Mouse (Mus musculus) Patski (cell line): ENCODE data around the gene Fam43a. TPM values are rescaled to one million over a fixed set of nuclear protein-coding genes. Genes with fewer than 3 reads are reported as not detected.
A peak's percentile ranks its signal among the peaks of the same experiment; 100 is the strongest.

Experiments used
- ATAC-seq: fragments of 100-300 bp; one replicate; pipeline ENCODE4 v1.8.0; 2021
- CTCF ChIA-PET: fragments of 350-600 bp; sonication (Branson Sonifier 250); formaldehyde crosslinking; loops from one replicate; lab custom pipeline; 2022; ENCODE audit warnings: inconsistent platforms; lab: Charles Lee
- POLR2A ChIA-PET: fragments of 350-600 bp; sonication (Branson Sonifier 250); formaldehyde crosslinking; loops from one replicate; lab custom pipeline; 2022; ENCODE audit warnings: antibody characterized with exemption, inconsistent platforms; lab: Charles Lee
- DNase-seq: peaks from one replicate; pipeline ENCODE4 v3.0.0-alpha.2; 2011; ENCODE audit warnings: low read depth, low spot score
- H3K27me3 ChIP-seq: fragments of 371-371 bp; one replicate; pipeline ENCODE4 v1.5.1; 2021
- CTCF ChIP-seq: fragments of 100-300 bp; IDR thresholded peaks from one replicate; pipeline ENCODE4 v1.5.1; 2021
- in situ Hi-C: fragments of 300-500 bp; cut with MboI; formaldehyde crosslinking; loops from 3 replicates; pipeline ENCODE4 v1.11.1; 2018; ENCODE audit warnings: low pct_unique_long_range_greater_than_20kb, mixed read lengths
- polyA plus RNA-seq: library from polyadenylated mRNA; unstranded; gene quantifications from one replicate; pipeline ENCODE4 v1.2.3, GENCODE M21; 2021

The Fam43a gene
- polyA plus RNA-seq, 1 experiment from 2014 or later = 94.0 TPM

DNA sequence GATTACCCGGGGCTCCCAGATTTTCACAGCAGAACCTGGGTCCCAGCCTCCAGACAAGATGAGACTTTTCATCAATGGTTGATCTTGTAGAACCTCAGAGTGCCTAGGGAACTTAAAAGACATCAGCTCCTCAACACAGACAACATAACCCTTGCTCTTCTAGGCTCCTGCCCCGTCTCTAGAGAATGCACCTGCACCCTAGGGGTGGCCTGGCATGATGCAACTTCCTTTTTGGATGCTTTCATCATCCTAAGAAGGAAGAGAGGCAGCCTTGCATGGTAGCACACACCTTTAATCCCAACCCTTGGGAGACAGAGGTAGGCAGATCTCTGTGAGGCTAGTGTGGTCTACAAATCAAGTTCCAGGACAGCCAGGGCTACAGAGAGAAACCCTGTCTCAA lies 25.1 kb downstream of the Fam43a start:
- in situ Hi-C loops = no loop called here

DNA sequence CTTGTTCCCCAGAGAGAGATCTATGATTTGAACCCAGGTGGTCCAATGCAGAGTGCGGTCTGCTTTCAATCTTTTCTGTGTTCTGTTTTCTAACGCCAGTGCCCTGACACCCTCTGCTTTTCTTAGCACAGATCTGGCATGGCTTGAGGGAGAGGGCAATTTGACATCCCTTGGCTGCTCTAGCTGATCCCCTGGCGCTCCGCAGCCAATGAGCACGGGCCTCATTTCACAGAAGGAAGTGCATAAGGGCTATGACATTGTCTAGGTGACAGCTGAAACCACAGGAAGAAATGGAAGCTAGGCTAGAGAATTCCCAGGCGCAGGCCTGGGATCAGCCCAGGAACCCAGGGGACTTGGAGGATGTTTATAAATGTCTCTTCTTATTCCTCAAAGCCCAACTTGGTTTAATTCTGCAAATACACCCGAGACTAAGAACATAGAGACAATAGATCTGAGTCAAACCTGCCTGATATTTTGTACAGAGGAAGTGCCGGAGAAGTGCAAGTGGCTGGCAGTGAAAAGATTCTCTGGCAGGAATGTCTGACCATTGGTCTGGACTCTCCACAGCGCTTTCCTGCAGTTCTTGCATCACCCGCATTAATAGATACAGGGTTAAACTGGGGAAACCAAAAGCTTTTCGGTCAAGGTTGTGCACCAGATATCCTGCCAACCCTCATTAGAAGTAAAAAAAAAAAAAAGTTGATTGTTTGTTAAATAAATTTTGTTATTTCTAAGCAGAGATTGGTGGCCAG lies 28.2 kb downstream of the Fam43a start:
- ATAC-seq (no peak), DNase-seq (no peak)
- ChIA-PET CTCF (no interaction called here), POLR2A (interaction anchor here (0.7 kb wide), 1 partner anchor 15 kb away, joined by 4 read pairs; no protein-coding TSS in a partner anchor)
- in situ Hi-C loops = no loop called here
- no peaks in the 10 kb centered on the region for H3K27me3 ChIP-seq
- no peak for TF ChIP-seq CTCF

More for the DNA sequence above, 25.1 kb downstream of the Fam43a start:
- no peak for TF ChIP-seq CTCF
- no peak for DNase-seq
- ATAC-seq = no peak
- no peaks in the 10 kb centered on the region for H3K27me3 ChIP-seq
- ChIA-PET CTCF (interaction anchor here (1.9 kb wide), 1 partner anchor 9 kb away, joined by 7 read pairs; no protein-coding TSS in a partner anchor), POLR2A (no interaction called here)

DNA sequence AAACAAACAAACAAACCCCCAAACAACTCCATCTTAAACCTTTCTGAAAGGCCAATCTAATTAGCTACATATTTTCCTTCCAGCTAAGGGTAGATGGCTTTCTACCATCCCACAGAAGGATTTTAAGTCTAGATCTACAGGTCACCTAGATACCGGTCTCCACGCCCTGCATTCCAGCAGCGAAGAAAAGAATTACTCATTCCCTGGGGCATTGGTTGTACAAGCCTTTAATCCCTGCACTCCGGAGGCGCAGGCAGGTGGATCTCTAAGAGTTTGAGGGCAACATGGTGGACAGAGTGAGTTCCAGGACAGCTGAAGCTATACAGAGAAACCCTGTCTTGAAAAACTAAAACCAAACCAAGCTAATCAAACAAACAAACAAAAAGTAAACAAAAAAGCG lies 28.9 kb downstream of the Fam43a start:
- no peaks in the 10 kb centered on the region for H3K27me3 ChIP-seq
- ChIA-PET POLR2A (interaction anchor here (0.7 kb wide), 1 partner anchor 14 kb away, joined by 4 read pairs; no protein-coding TSS in a partner anchor), CTCF (no interaction called here)
- ATAC-seq (no peak), DNase-seq (no peak)
- in situ Hi-C loops = no loop called here
- no peak for TF ChIP-seq CTCF

DNA sequence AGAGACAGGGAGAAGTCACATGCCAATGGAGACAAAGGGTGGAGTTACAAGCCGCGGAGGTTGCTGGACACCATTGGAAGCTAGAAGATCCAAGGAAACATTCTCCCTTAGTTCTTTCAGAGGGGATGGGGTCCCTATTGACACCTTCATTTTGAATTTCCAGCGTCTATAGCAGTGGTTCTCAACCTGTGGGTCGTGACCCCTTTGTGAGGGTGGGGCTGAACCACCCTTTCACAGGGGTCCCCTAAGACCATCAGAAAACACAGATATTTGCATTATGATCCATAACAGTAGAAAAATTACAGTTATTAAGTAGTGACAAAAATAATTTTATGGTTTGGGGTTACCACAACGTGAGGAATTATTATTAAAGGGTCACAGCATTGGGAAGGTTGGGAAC lies 30.0 kb downstream of the Fam43a start:
- TF ChIP-seq CTCF = no peak
- DNase-seq (no peak), ATAC-seq (no peak)
- CTCF ChIA-PET = no interaction called here
- H3K27me3 ChIP-seq = no peaks in the 10 kb centered on the region
- POLR2A ChIA-PET = no interaction called here
- in situ Hi-C loops = no loop called here

DNA sequence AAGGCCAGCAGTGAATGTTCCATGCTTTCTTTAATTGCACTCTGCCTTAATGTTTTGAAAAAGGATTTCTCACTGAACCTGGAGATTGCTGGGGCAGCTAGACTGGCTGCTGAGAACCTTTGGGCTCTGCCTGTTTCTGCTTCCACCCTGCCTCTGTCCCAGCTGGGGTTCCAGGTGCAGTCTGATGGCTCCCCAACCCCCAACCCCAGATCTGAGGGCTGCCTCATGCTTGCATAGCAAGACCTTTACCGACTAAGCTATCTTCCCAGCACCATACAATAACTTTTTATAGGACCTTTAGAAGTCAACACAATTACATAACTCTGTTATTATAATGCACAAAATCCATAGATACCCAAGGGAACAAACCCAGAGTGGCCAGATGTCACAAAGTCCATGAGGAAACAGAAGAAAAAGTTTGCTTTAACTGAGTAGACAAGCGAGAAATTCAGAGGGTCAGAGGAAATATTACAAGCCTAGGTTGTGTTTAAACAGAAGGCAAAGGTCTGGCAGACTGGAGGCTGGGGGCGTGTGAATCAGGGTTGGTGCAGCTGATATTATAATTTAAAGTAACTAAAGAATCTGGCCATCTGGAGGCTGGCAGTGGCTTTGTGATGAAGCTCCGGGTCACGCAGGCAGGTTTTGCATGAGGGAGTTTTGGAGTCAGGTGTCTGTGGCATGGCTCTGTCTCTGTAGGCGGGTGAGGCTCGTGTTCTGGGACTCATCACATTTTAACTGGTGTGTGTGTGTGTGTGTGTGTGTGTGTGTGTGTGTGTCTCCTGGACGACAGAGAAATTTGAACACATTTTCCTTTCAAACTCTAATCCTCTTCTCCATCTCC lies 34.6 kb downstream of the Fam43a start:
- no peak for TF ChIP-seq CTCF
- ChIA-PET POLR2A (no interaction called here), CTCF (interaction anchor here (1.1 to 3.1 kb wide), 3 partner anchors 10 to 34 kb away, joined by 3 to 7 read pairs (median 4); partner anchors contain the start of gene Fam43a)
- ATAC-seq (no peak), DNase-seq (no peak)
- H3K27me3 ChIP-seq = no peaks in the 10 kb centered on the region
- in situ Hi-C loops = no loop called here

DNA sequence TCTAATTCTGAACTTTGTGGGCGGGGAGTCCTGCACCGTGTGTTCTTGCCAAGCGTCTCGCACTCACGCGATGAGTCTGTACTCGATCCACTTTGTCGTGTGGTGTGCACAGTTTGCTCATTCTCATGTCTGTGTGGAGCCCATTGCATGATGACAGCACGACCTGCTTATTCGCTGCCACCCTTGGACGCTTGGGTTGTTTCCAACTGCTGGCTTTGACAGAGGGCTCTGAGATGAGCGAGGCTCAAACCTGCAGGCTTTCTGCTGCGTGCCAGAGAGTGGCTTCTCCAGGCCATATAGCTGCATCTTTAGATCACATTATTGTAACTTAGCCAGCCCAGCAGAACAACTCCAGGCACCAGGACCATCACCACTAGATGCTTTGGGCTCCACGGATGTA lies 39.1 kb downstream of the Fam43a start:
- DNase-seq = no peak

DNA sequence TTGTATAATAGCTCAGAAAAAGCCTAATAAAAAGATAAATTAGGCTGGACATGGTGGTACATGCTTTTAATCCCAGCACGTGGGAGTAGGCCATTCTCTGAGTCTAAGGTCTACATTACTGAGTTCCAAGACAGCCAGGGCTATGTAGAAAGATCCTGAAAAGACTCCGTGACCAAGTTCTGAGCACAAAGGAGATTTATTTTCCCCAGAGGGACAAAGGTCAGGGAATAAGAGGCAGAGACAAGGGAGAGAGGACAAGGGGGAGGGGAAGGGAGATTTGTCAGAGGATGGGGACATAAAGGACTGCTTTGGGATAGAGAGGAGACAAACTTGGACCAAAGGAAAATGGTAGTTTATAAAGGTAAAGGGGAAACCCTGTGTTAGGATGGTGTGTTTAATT lies 41.1 kb downstream of the Fam43a start:
- in situ Hi-C loops = no loop called here
- no peak for ATAC-seq
- CTCF ChIA-PET = interaction anchor here (1.2 kb wide), 1 partner anchor 35 kb away, joined by 3 read pairs; no protein-coding TSS in a partner anchor
- no peak for TF ChIP-seq CTCF
- DNase-seq = no peak
- no peaks in the 10 kb centered on the region for H3K27me3 ChIP-seq
- POLR2A ChIA-PET = no interaction called here

More for the DNA sequence above, 39.1 kb downstream of the Fam43a start:
- ChIA-PET POLR2A (no interaction called here), CTCF (no interaction called here)
- no peak for ATAC-seq
- no peak for TF ChIP-seq CTCF
- in situ Hi-C loops = no loop called here
- H3K27me3 ChIP-seq = no peaks in the 10 kb centered on the region

DNA sequence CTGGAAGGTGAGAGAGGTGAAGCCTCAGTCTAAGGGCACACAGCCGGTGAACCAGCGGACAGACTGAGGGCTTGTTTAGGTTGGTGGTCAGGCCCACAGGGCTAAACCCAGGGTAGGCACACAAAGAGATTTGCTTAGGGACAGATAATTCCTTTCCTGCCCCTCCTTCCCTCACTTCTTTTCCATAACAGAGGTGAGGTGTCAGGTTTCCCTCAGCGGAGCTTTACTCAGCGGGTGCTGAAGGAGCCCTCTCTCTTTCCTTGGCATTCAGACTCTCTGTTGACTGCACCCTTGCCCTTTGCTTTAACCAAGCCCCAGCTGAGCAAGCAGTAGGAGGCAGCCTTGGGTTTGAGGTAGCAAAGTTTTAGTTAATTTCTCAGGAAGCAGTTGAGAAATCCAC lies 41.9 kb downstream of the Fam43a start:
- H3K27me3 ChIP-seq = no peaks in the 10 kb centered on the region
- ATAC-seq (no peak), DNase-seq (no peak)
- in situ Hi-C loops = no loop called here
- ChIA-PET POLR2A (interaction anchor here (1.0 kb wide), 1 partner anchor 29 kb away, joined by 4 read pairs; no protein-coding TSS in a partner anchor), CTCF (interaction anchor here (1.2 kb wide), 1 partner anchor 36 kb away, joined by 3 read pairs; no protein-coding TSS in a partner anchor)
- TF ChIP-seq CTCF = no peak

DNA sequence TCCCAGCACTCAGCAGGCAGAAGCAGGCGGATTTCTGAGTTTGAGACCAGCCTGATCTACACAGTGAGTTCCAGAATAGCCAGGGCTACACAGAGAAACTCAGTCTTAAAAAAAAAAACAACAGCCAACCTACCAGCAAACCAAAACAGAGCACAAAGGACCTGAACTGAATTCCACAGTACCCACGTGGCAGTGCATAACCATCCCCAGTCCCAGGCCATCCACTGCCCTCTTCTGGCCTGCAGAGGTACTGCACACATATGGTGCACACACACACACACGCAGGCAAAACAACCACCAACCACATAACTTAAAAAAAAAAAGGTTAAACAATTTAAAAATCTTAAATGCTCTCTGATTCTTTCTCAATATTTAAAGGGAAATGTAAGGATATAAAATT lies 42.7 kb downstream of the Fam43a start:
- ChIA-PET POLR2A (interaction anchor here (0.6 to 0.7 kb wide), 3 partner anchors 14 to 44 kb away, joined by 3 to 4 read pairs (median 3); no protein-coding TSS in a partner anchor), CTCF (no interaction called here)
- peak; percentile 48 for TF ChIP-seq CTCF
- no peaks in the 10 kb centered on the region for H3K27me3 ChIP-seq
- in situ Hi-C loops = no loop called here
- ATAC-seq = no peak
- no peak for DNase-seq

DNA sequence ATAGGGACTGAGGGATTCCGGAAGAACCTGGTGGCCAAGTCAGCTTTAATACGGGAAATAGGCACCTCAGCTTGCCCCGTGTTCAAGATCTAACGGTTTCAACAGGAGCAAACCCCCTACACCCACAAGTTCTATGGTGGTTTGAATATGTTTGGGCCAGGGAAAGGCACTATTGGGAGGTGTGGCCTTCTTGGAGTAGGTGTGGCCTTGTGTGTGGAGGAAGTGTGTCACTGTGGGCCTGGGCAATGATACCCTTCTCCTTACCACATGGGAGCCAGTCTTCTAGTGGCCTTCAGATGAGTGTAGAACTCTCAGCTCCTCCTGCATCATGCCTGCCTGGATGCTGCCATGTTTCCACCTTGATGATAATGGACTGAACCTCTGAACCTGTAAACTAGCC lies 45.5 kb downstream of the Fam43a start:
- no peak for TF ChIP-seq CTCF
- POLR2A ChIA-PET = interaction anchor here (1.0 to 2.8 kb wide), 3 partner anchors 35 to 146 kb away, joined by 3 to 12 read pairs (median 5); partner anchors contain the start of gene Fam43a
- ATAC-seq (no peak), DNase-seq (no peak)
- CTCF ChIA-PET = interaction anchor here (1.3 to 2.2 kb wide), 2 partner anchors 17 to 44 kb away, joined by 3 to 7 read pairs; no protein-coding TSS in a partner anchor
- in situ Hi-C loops = no loop called here
- H3K27me3 ChIP-seq = no peaks in the 10 kb centered on the region
